Mouse (Mus musculus) hindbrain, embryonic 16.5 days (tissue): ENCODE measurements around the gene Sec14l4. TPM values are rescaled to one million over a fixed set of nuclear protein-coding genes. Genes with fewer than 3 reads are reported as not detected.

Experiments used
- ATAC-seq: fragments of 200-750 bp; cut with Nextera tagmentation; 2 replicates; pipeline ENCODE4 v1.8.0; 2017; ENCODE audit warnings: moderate TSS enrichment, moderate library complexity
- H3K27ac ChIP-seq: fragments of 300-500 bp; sonication (generic); 2 replicates; pipeline ENCODE4 v1.5.1; 2014; ENCODE audit warnings: low read depth, mild to moderate bottlenecking, control low read depth, low read length, moderate library complexity
- H3K27me3 ChIP-seq: fragments of 300-500 bp; sonication (generic); replicated peaks from 2 replicates; pipeline ENCODE4 v1.6.1; 2014; ENCODE audit warnings: low read length; ENCODE audit not compliant: control insufficient read depth, insufficient read depth
- H3K36me3 ChIP-seq: fragments of 300-500 bp; sonication (generic); 2 replicates; pipeline ENCODE4 v1.6.1; 2014; ENCODE audit warnings: mild to moderate bottlenecking, low read length, moderate library complexity, mixed read lengths; ENCODE audit not compliant: control insufficient read depth, insufficient read depth
- H3K4me1 ChIP-seq: fragments of 300-500 bp; sonication (generic); 2 replicates; pipeline ENCODE4 v1.6.1; 2014; ENCODE audit warnings: low read depth, low read length; ENCODE audit not compliant: control insufficient read depth, insufficient read depth
- H3K4me2 ChIP-seq: fragments of 300-500 bp; sonication (generic); 2 replicates; pipeline ENCODE4 v1.6.1; 2014; ENCODE audit warnings: mild to moderate bottlenecking, low read length, control low read depth, moderate library complexity
- H3K4me3 ChIP-seq: fragments of 300-500 bp; sonication (generic); 2 replicates; pipeline ENCODE4 v1.5.1; 2014; ENCODE audit warnings: mild to moderate bottlenecking, low read length, control low read depth, moderate library complexity
- H3K9ac ChIP-seq: fragments of 300-500 bp; sonication (generic); 2 replicates; pipeline ENCODE4 v1.6.1; 2014; ENCODE audit warnings: low read depth, mild to moderate bottlenecking, control low read depth, low read length, moderate library complexity
- H3K9me3 ChIP-seq: fragments of 300-500 bp; sonication (generic); 2 replicates; pipeline ENCODE4 v1.6.1; 2014; ENCODE audit warnings: mild to moderate bottlenecking, low read length, moderate library complexity; ENCODE audit not compliant: control insufficient read depth
- WGBS: fragments of 180-500 bp; shearing (Covaris S2); extraction: QIAGEN DNeasy Blood & Tissue Kit; methylation state at CpG from one replicate; pipeline ENCODE4 v1.1.7; 2014; 5-methylcytosine and 5-hydroxymethylcytosine counted together
- polyA plus RNA-seq: library from polyadenylated mRNA; unstranded; fragments of >200 nt; fragmentation: Nextera tagmentation; extraction: Ambion mirVana; gene quantifications from 2 replicates; pipeline ENCODE4 v1.2.1, GENCODE M21; 2015

Gene Sec14l4
- polyA plus RNA-seq, 1 experiment from 2014 or later, result not detected

DNA sequence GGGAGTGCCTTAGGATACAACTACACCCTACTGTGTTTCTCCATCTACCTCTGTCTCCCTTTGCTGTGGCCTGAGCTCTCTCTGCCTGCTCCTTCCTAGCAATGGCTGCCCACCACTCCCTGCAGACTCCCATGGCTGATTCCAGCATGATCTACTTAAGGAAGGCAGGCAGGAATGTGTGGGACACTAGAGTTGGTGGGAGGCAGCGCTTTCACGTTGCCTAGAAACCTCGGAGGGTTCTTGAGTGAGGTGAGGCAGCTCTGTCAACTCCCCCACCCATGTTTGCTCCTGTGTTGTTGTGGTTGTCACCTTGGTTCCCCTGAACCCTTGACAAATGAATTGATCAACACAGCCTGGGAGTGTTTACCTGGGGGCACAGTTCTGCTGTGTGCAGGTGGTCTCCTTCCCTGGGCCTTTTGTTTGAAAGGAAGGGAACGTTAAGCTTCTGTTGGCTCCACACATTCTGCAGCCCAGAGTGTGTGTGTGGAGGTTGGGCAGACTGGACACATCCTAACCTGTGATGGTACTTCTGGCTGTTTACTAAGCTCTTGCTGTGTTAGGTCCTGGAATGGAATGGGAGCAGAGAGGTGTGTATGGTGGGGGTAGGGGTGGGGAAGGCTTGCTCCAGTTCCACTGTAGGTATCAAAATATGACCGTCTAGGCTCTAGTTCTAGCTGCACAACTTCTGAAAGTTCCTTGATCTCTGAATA, 29.8 kb downstream of the Sec14l4 start:
- H3K9ac ChIP-seq, result no peak overlapping the region
- WGBS, result 73% methylated on average over 5 of the region's 5 CpGs
- no peak for ATAC-seq
- H3K4me1 ChIP-seq, result no peaks in the 10 kb centered on the region
- no peaks in the 10 kb centered on the region for H3K9me3 ChIP-seq
- H3K36me3 ChIP-seq, result no peaks in the 10 kb centered on the region
- no peak overlapping the region for H3K27ac ChIP-seq
- no peaks in the 10 kb centered on the region for H3K27me3 ChIP-seq
- no peak overlapping the region for H3K4me2 ChIP-seq
- H3K4me3 ChIP-seq, result no peak overlapping the region

DNA sequence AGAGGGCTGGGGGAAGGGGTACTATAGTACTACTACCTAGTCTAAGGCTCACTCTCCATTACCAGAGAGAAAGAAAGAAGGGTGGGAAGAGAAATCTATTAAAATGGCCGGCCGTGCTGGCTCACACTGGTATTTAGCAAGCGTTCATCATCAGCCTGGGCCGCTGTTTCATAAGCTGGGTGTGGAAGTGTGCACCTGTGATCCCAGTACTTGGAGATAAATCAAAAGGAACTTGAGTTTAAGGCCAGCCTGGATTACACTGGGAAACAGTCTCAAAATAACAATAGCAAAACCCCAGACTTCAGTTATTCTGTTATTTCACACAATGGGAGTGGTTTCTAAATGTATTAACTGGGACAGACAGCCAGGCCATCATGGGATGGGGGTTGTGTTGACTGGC, 31.3 kb downstream of the Sec14l4 start:
- no peak for ATAC-seq
- H3K4me1 ChIP-seq, result no peaks in the 10 kb centered on the region
- WGBS, result 95% methylated on average over 4 of the region's 4 CpGs

DNA sequence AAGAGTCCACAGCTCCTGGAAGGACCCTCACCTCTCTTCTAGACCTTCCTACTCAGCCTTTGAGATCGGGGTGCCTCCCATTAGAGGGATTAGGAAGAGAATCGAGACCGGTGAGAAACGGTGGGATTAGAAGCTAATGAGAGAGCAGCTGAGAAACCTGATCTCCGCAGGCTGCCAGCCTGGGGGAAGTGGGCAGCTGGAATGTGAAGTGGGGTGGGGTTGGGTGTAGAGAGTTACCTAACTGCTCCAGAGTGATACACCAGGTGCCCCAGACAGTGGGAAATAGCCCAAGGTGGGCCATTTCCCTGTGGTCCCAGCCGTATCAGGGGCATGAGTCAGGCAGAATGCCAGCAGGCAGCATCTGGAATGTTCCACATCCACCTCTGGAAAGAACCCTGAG, 31.7 kb downstream of the Sec14l4 start:
- WGBS, result 65% methylated on average over 6 of the region's 6 CpGs
- Histone ChIP-seq H3K4me1 (no peaks in the 10 kb centered on the region), H3K4me2 (no peak overlapping the region), H3K36me3 (no peaks in the 10 kb centered on the region), H3K9me3 (no peaks in the 10 kb centered on the region), H3K27ac (no peak overlapping the region), H3K4me3 (no peak overlapping the region), H3K27me3 (no peaks in the 10 kb centered on the region), H3K9ac (no peak overlapping the region)
- no peak for ATAC-seq

More for the DNA sequence above, 31.3 kb downstream of the Sec14l4 start:
- H3K27ac ChIP-seq, result no peak overlapping the region
- no peak overlapping the region for H3K9ac ChIP-seq
- H3K27me3 ChIP-seq, result no peaks in the 10 kb centered on the region
- H3K4me2 ChIP-seq, result no peak overlapping the region
- no peak overlapping the region for H3K4me3 ChIP-seq
- no peaks in the 10 kb centered on the region for H3K9me3 ChIP-seq
- no peaks in the 10 kb centered on the region for H3K36me3 ChIP-seq

DNA sequence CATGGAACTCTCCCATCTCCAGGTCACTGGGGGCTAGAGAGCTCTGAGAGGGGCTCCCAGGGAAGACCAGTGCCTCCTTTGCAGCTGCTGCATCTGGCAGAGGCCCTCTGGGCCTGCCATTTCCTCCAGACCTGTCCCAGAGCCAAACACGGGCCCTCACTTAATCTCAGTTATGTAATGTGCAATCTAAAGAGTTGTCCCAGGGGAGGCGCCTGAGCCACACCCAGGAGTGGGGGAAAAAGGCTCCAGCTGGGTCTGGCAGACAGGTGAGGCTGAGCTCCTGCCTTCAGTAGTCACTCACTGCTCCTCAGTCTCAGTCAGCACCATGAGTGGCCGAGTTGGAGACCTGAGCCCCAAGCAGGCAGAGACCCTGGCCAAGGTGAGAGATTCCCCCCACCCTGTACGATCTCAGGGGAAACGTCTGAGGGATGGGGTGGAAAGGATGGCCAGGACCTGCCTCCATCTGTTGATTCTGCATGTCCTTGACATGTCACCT, 33.4 kb downstream of the Sec14l4 start, which contains the start of gene Sec14l3:
Gene Sec14l3 (plus strand): TSS at position 215 of the 496 bp plus-strand sequence.
- no peak within 1 kb of the TSS for H3K4me3 ChIP-seq
- no peak within 1 kb of the TSS for H3K9ac ChIP-seq
- no peaks in the 10 kb centered on the region for H3K36me3 ChIP-seq
- no peaks in the 10 kb centered on the region for H3K27me3 ChIP-seq
- H3K4me1 ChIP-seq, result no peaks in the 10 kb centered on the region
- no peaks in the 10 kb centered on the region for H3K9me3 ChIP-seq
- no peak within 1 kb of the TSS for H3K4me2 ChIP-seq
- WGBS, result 78% methylated on average over 5 of the region's 5 CpGs
- no peak within 1 kb of the TSS for H3K27ac ChIP-seq
- ATAC-seq, result no peak

DNA sequence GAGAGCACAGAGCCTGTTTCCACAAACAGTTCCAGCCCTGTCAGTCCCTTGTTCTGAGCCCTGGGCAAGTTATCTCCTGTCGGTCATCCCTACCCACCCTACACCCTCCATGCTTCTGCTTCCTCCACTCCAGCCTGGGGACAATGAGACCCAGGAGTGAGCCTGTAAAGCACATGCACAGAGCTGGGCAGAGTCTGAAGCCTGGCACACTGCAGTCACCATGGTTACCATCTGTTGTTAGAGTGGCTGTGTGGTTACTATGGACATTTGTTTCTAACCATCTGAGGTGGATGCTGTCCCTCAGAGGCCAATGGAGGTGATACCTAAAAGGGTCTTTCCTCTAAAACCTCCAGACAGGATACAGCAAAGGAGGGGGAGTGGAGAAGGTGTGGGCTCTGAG, 38.4 kb downstream of the Sec14l4 start:
- Histone ChIP-seq H3K27ac (no peak overlapping the region), H3K27me3 (no peaks in the 10 kb centered on the region), H3K36me3 (no peaks in the 10 kb centered on the region), H3K4me3 (no peak overlapping the region), H3K9me3 (no peaks in the 10 kb centered on the region), H3K4me2 (no peak overlapping the region), H3K9ac (no peak overlapping the region), H3K4me1 (no peaks in the 10 kb centered on the region; the same call in 1 of the 2 replicates)
- 71% methylated on average over 1 of the region's 1 CpGs for WGBS
- peak; percentile 88 for ATAC-seq

DNA sequence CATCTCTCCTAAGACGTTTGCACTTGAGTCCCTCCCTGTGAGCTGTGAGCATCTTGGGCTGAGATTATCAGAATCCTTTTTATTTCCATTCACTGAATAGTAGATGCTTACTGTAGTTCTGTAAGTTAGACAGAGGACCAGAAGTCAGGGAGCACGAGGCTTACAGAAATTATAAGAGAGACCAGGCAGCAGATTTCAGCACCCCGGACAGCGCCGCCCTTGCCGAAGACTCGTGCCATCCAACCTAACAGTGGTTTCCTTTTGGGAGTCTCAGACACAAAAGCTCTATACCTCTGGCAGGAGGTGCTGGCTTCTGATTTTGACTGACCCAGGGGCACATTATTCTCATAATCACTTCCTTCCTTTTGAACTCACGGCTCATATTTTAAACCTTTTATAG, 45.4 kb downstream of the Sec14l4 start:
- ATAC-seq, result no peak

DNA sequence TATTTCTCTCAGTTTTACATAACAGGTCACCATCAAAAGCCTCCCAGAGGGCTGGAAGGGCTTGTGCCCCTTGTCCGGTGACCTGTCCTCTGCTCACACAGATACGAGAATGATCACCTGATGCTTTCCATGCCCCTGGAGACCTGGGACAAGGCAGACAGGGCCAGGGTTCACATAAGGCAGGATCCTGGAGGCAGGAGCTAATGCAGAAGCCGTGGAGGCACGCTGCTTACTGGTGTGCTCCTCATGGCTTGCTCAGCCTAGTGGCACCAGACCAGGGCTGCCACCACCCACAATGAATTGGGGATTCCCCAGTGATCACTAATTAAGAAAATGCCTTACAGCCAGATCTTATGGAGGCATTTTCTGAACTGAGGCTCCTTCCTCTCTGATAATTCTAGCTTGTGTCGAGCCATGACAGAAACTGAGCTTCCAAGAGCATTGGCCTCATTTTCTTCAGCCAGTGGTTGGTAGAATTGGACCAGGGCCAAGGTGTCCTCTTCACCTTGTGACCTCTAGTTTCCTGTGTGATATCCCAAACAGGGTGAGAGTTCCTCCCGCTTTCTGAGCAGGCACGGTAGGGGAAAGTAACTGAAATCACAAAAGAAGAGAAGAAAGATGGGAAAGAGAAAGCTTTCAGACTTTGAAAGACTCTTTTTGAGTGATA, 47.1 kb downstream of the Sec14l4 start:
- H3K4me2 ChIP-seq, result no peak overlapping the region
- H3K4me3 ChIP-seq, result no peak overlapping the region
- H3K9me3 ChIP-seq, result no peaks in the 10 kb centered on the region
- WGBS, result 89% methylated on average over 7 of the region's 7 CpGs
- no peak overlapping the region for H3K27ac ChIP-seq
- ATAC-seq, result no peak
- H3K4me1 ChIP-seq, result no peaks in the 10 kb centered on the region
- H3K27me3 ChIP-seq, result no peaks in the 10 kb centered on the region
- no peaks in the 10 kb centered on the region for H3K36me3 ChIP-seq
- no peak overlapping the region for H3K9ac ChIP-seq

More for the DNA sequence above, 45.4 kb downstream of the Sec14l4 start:
- H3K27me3 ChIP-seq, result no peaks in the 10 kb centered on the region
- H3K4me3 ChIP-seq, result no peak overlapping the region
- H3K4me2 ChIP-seq, result no peak overlapping the region
- H3K9ac ChIP-seq, result no peak overlapping the region
- no peaks in the 10 kb centered on the region for H3K36me3 ChIP-seq
- H3K27ac ChIP-seq, result no peak overlapping the region
- H3K9me3 ChIP-seq, result no peaks in the 10 kb centered on the region
- H3K4me1 ChIP-seq, result no peaks in the 10 kb centered on the region
- WGBS, result 17% methylated on average over 8 of the region's 8 CpGs

DNA sequence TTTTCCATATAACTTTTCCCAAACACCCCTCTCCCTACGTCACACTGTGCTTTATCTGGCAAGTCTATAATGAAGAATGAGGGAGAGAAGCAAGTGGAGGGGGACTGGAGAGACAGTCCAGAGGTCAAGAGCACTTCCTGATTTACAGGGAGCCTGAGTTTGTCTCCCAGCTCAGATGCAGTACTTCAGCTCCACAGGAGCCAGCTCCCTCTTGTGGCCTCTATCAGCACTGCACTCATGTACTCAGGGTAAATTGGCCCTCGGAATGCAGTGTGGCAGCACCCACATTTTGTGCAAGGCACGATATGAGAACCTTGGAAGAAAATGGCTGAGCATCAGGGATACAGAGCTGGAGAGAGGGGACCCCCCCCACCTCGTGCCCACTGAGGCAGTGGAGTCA, 49.0 kb downstream of the Sec14l4 start:
- WGBS, result 13% methylated on average over 4 of the region's 4 CpGs
- Histone ChIP-seq H3K27me3 (no peaks in the 10 kb centered on the region), H3K9me3 (no peaks in the 10 kb centered on the region), H3K4me1 (no peaks in the 10 kb centered on the region), H3K4me3 (no peak overlapping the region), H3K4me2 (no peak overlapping the region), H3K9ac (no peak overlapping the region), H3K36me3 (no peaks in the 10 kb centered on the region), H3K27ac (no peak overlapping the region)
- no peak for ATAC-seq

DNA sequence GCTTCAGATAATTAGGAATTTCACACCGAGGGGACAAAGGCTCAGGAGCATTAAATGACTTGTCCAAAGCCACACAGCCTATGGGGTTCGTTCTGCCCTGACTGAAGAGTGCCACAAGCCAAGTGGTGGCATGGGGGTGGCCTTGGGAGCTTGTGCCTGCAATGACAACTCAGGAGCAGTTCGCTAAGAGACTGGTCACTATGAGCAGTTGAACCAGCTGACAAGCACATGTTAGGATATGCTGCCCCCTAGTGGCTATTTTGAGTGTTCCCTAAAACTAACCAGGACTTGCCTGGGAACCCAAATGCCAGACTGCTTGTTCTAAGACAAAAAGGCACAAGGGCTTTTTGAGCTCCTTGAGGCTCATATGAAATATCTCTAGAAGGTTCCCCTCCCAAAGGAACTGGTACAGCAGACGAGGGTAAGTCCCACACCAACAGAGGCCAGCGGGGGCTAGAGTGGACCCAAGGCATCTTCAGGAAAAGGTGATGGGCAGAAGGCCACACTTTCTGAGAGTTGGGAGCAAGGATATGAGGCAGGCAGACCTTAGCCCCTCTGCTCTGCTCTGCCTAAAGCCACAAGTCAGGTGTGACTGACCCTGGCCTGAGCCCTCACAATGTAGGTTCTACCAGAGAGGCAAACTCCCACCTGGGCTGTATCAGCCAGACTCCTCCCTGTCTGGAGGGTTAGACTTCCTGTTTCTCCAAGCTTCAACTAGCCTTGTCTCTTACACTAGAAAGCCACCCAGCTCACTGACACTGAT, 52.2 kb downstream of the Sec14l4 start:
- Histone ChIP-seq H3K9me3 (no peaks in the 10 kb centered on the region), H3K27ac (no peak overlapping the region), H3K4me3 (no peak overlapping the region), H3K27me3 (no peaks in the 10 kb centered on the region), H3K4me2 (no peak overlapping the region), H3K36me3 (no peaks in the 10 kb centered on the region), H3K9ac (no peak overlapping the region), H3K4me1 (no peaks in the 10 kb centered on the region)
- WGBS, result 35% methylated on average over 5 of the region's 5 CpGs
- peak; percentile 74 for ATAC-seq
